Mouse (Mus musculus) ovary, postnatal 36 days (tissue): Measurements from ENCODE around the gene Alg3.
A peak's percentile ranks its signal among the peaks of the same experiment; 100 is the strongest.

Experiments
- DNase-seq: peaks from one replicate; pipeline ENCODE4 v3.0.0; 2022; ENCODE audit warnings: low spot score, mixed read lengths

Alg3 gene

GRCm38 (mm10) chr16:20611357-20612227 is at the start of gene Alg3, which contains the start of the genes Eef1akmt4 and Gm49333:
TSS of gene Alg3 (minus strand) at chr16:20611735.
TSS of gene Eef1akmt4 (plus strand) at chr16:20611593.
TSS of gene Gm49333 (plus strand) at chr16:20611610.
- peak; percentile 86 for DNase-seq

- no peak for DNase-seq
Observed at GRCm38 (mm10) chr16:20657661-20658060, 46.1 kb upstream of the Alg3 start.

- no peak for DNase-seq
Observed at GRCm38 (mm10) chr16:20653315-20653714, 41.8 kb upstream of the Alg3 start.

- no peak for DNase-seq
Observed at GRCm38 (mm10) chr16:20651947-20652310, 40.4 kb upstream of the Alg3 start.

GRCm38 (mm10) chr16:20651076-20651946 is 39.8 kb upstream of the Alg3 start, which contains the start of gene Psmd2:
TSS of gene Psmd2 (plus strand) at chr16:20651652.
- peak; percentile 97 for DNase-seq

- no peak for DNase-seq
Observed at GRCm38 (mm10) chr16:20643911-20644310, 32.4 kb upstream of the Alg3 start.

- DNase-seq = peak; percentile 71
Observed at GRCm38 (mm10) chr16:20642161-20642560, 30.6 kb upstream of the Alg3 start.

GRCm38 (mm10) chr16:20638367-20638766 is 26.8 kb upstream of the Alg3 start:
- no peak for DNase-seq

GRCm38 (mm10) chr16:20637410-20637809 is 25.9 kb upstream of the Alg3 start:
- no peak for DNase-seq

GRCm38 (mm10) chr16:20629731-20630634 is 18.4 kb upstream of the Alg3 start, which contains the start of gene Ece2:
TSS of gene Ece2 (plus strand) at chr16:20629828.
- DNase-seq = peak; percentile 48

GRCm38 (mm10) chr16:20628871-20629391 is 17.4 kb upstream of the Alg3 start:
- no peak for DNase-seq

GRCm38 (mm10) chr16:20623211-20623610 is 11.7 kb upstream of the Alg3 start:
- no peak for DNase-seq

- DNase-seq = peak; percentile 64
Observed at GRCm38 (mm10) chr16:20621991-20622685, 10.6 kb upstream of the Alg3 start.

- peak; percentile 73 for DNase-seq
Observed at GRCm38 (mm10) chr16:20621191-20621990, 9.9 kb upstream of the Alg3 start, which contains the start of gene Camk2n2. TSS of gene Camk2n2 (minus strand) at chr16:20621287.

- no peak for DNase-seq
Observed at GRCm38 (mm10) chr16:20620751-20621190, 9.2 kb upstream of the Alg3 start.

- DNase-seq = no peak
Observed at GRCm38 (mm10) chr16:20620399-20620735, 8.8 kb upstream of the Alg3 start.

- peak; percentile 46 for DNase-seq
Observed at GRCm38 (mm10) chr16:20619541-20620398, 8.2 kb upstream of the Alg3 start.

- DNase-seq = peak; percentile 76
Observed at GRCm38 (mm10) chr16:20610501-20611356, 806 bp downstream of the Alg3 start.
